ENCODE assay signal across 8 mouse cellular contexts in genomic region chr11:70525184-70525678, GRCm38 (mm10). TPM values are rescaled to one million over a fixed set of nuclear protein-coding genes. Genes with fewer than 3 reads are reported as not detected.
A peak's percentile ranks its signal among the peaks of the same experiment; 100 is the strongest.
DNase-seq lines count a peak whose midpoint lies in the region; ATAC-seq lines count a peak whose summit lies in the region.

TSS of gene Psmb6 (plus strand) at chr11:70525367.

- peak; percentile 93 to 97 for DNase-seq in adrenal gland, adult (ENCODE audit: inconsistent age in 2 of 2, low spot score in 1 of 2)
- DNase-seq in embryo, embryonic 10.5 days (ENCODE audit: low spot score) = peak; percentile 98
- DNase-seq in gastrocnemius, postnatal 14 days = peak; percentile 89
- DNase-seq in left cerebral cortex, postnatal 10 days (ENCODE audit: extremely low spot score in 1 of 2, low spot score in 2 of 2) = peak; percentile 94 to 96
- DNase-seq in right cerebral cortex, postnatal 25 days = peak; percentile 93
- peak; percentile 85 to 87 for DNase-seq in urinary bladder, postnatal 4 days (ENCODE audit: low spot score in 2 of 2)

- intact Hi-C loops in gastrocnemius, postnatal 14 days (cut with DNase I; ENCODE audit: low total_unique reads) = no loop called here
- intact Hi-C loops in left cerebral cortex, postnatal 10 days (cut with DNase I) = no loop called here

- ATAC-seq in inflammation-experienced regulatory T-cells, adult 6 months = peak; percentile 98
- ATAC-seq in megakaryocyte-erythroid progenitor cell, adult 5-6 weeks (replicated peaks; ENCODE audit: low FRiP score, low TSS enrichment, poor library complexity, severe bottlenecking) = peak; percentile 97

RNA-seq across cellular contexts. Expression of gene Psmb6, which starts in this region (rescaled TPM):
- 100 to 1,000 TPM; 292 to 301 TPM for total RNA-seq in gastrocnemius, postnatal 14 days (2021)
- 100 to 1,000 TPM; 376 to 387 (median 385) TPM for polyA plus RNA-seq in inflammation-experienced regulatory T-cells, adult 6 months (2017; shearing (Covaris generic))
- total RNA-seq in left cerebral cortex, postnatal 10 days (2021) = 100 to 1,000 TPM; 218 to 220 TPM
- 299 and 333 TPM in 2 replicates for total RNA-seq in megakaryocyte-erythroid progenitor cell, adult 5-6 weeks (2014; fragmentation: Nextera tagmentation)
- total RNA-seq in megakaryocyte-erythroid progenitor cell, adult 5-6 weeks (2017) = 225 and 305 TPM in 2 replicates

Comparison
In these comparisons a context has a peak if more than half of its experiments do, and no peak if none do; other contexts are left out.
1. Peak in every context shown above with its lines: DNase-seq and ATAC-seq.